Mouse (Mus musculus) activated CD4-positive, CD25-positive, alpha-beta regulatory T cell, adult 9 weeks (primary cell): Measurements from ENCODE around the gene Tns1. TPM values are rescaled to one million over a fixed set of nuclear protein-coding genes. Genes with fewer than 3 reads are reported as not detected.

ENCODE experiments used
- polyA plus RNA-seq: library from polyadenylated mRNA; unstranded; fragments of 100-300 nt; shearing (Covaris generic); gene quantifications from one replicate; pipeline ENCODE4 v1.2.1, GENCODE M21; 2017

The Tns1 gene
- polyA plus RNA-seq: 42.9 TPM

DNA sequence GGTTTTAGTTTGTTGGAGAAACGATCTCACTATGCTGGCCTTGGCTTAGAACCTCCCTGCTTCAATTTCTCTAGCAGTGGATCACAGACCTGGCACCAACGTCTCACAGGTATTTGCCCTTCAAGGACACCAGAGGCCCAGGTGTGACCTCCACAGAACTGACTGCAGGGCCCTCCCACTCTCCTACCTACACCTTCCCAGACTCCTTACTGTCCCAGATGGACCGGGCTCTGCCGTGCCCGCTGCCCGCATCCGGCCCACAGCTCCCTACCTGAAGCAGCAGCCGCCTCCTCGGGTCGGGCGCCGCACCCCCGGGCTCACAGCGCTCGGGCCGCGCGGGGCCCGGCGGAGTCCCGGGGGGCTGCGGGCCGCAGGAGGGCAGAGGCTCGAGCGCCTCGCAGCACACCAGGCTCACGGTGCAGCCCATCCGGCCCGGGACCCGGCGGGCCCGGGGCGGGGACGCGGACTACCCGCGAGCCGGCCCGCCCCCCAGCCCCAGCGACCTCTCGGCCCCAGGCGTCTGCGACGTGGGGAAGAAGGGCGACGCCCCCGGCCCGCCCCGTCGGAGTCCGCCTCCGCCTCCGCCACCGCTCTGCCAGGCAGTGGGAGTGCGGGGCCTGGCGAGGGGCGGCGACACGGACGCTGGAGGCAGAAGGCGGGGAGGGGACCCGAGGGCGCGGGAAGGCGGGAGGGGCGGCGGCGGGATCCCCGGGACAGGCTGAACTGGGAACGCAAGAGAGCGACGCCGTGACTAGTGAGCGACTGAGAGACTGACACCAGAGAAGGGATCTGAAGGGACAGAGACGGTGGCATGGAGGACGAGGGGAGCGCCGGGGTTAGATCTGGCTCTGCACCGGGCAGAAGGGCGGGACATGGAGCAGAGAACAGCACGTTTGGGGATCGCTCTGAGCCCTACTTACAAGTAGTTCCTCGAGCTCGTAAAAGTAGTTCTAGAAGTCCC, at the start of gene Tns1:
Tns1 (minus strand) TSS at position 429 of the 961 bp plus-strand sequence.

GRCm38 (mm10) chr1:74153461-74154184, 29.4 kb upstream of the Tns1 start, which contains the start of gene Cxcr2:
Gene Cxcr2, plus strand, starts transcription at chr1:74153989.

DNA sequence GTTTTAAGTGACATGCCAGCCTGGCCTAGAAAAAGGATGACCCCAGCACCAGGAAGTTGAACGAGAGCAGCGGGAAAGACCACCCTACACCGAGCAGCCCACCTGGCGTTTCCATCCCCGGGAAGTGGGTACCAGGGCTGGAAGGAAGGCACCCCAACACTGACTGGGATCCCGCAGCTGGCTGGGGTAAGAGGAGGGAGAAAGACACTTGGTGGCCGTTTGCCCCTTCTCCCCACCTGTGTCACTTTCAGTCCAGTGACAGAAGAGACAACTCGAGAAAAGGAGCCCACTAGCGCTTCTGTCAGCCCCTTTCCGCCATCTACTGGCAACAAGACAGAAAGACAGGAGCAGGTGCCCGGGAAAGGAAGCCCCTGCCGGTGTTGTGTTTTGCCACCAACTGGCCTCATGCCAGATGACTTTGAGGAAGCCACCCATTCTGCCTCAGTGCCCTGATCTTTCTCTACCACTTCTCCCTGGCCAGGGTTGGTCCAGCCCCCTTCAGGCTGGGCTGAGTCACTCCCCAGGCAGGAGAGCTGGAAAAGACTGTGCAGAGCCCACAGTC, 823 bp upstream of the Tns1 start, which contains the start of gene Rufy4:
Rufy4 (plus strand) TSS at position 551 of the 562 bp plus-strand sequence.

Other genes with a start within 250 kb of the Tns1 start
- gene Rufy4, start 1.1 kb upstream of the Tns1 start, polyA plus RNA-seq: not detected
- gene Cxcr2, start 29.5 kb upstream of the Tns1 start, polyA plus RNA-seq: not detected
- not detected for gene Cxcr1, start 70.2 kb upstream of the Tns1 start, polyA plus RNA-seq
- 965 TPM for gene Arpc2, start 111.6 kb upstream of the Tns1 start, polyA plus RNA-seq
- 0.51 TPM for gene Gpbar1, start 154.1 kb upstream of the Tns1 start, polyA plus RNA-seq
- gene Aamp, start 160.3 kb upstream of the Tns1 start, polyA plus RNA-seq: 230 TPM
- gene Pnkd, start 160.5 kb upstream of the Tns1 start, polyA plus RNA-seq: 91.5 TPM
- 25.0 TPM for gene Tmbim1, start 181.2 kb upstream of the Tns1 start, polyA plus RNA-seq
- gene Catip, start 237.7 kb upstream of the Tns1 start, polyA plus RNA-seq: not detected